Mouse (Mus musculus): ENCODE measurements around the gene Prss16. TPM values are rescaled to one million over a fixed set of nuclear protein-coding genes. Genes with fewer than 3 reads are reported as not detected.

Prss16 gene
- polyA plus RNA-seq, 1 experiment = 0.08 TPM

- peak; percentile 43; the same call in 1 of the 2 replicates for TF ChIP-seq POLR2A (IDR thresholded peaks at IDR 0.05; ENCODE audit: borderline replicate concordance, extremely low read depth, insufficient read depth, insufficient read length, poor library complexity, severe bottlenecking)
- DNase-seq (ENCODE audit: low read depth) = peak; percentile 100
Measured at GRCm38 (mm10) chr13:22042568-22043502, 33.3 kb upstream of the Prss16 start, which contains the start of the genes Hist1h2ag and Hist1h2bj. Gene Hist1h2ag (minus strand): TSS chr13:22042944. Gene Hist1h2bj (plus strand): TSS chr13:22043214.

GRCm38 (mm10) chr13:22041651-22042567 lies 32.4 kb upstream of the Prss16 start:
- DNase-seq (ENCODE audit: low read depth) = peak; percentile 67
- TF ChIP-seq POLR2A (IDR thresholded peaks at IDR 0.05; ENCODE audit: borderline replicate concordance, extremely low read depth, insufficient read depth, insufficient read length, poor library complexity, severe bottlenecking) (no peak), CTCF (IDR thresholded peaks at IDR 0.05; ENCODE audit: borderline replicate concordance, extremely low read depth, insufficient read depth, insufficient read length) (no peak)

GRCm38 (mm10) chr13:22041142-22041536 lies 31.6 kb upstream of the Prss16 start, which contains the start of gene Hist1h4i:
Gene Hist1h4i (minus strand): TSS chr13:22041362.
- peak; percentile 98 for DNase-seq (ENCODE audit: low read depth)
- peak; percentile 40; the same call in 1 of the 2 replicates for TF ChIP-seq POLR2A (IDR thresholded peaks at IDR 0.05; ENCODE audit: borderline replicate concordance, extremely low read depth, insufficient read depth, insufficient read length, poor library complexity, severe bottlenecking)

DNA sequence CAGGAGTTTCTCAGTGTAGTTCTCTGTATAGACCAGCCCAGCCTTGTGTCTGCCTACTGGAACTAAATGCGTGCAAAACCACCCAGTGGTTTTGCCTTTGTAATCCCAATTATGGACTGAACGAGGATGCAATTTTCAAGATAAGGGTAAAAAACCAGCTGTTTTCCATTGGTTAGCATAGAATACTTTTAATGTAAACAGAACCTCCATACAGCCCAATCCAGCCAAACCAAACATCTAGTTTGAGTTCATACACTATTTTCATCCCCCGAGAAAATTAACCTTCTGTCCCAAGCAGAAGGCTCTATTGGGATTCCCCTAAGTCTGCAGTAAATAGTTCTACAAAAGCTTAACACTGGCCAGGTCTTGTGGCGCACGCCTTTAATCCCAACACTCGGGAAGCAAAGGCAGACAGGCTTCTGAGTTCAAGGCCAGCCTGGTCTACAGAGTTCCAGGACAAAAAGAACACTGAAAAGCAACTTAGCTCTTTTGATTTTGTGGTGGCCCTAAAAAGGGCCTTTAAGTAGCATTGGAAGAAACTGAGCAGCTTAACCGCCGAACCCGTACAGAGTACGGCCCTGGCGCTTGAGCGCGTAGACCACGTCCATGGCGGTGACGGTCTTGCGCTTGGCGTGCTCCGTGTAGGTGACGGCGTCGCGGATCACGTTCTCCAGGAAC lies 31.1 kb upstream of the Prss16 start:
- DNase-seq (ENCODE audit: low read depth) = peak; percentile 58

GRCm38 (mm10) chr13:22039951-22040463 lies 30.5 kb upstream of the Prss16 start:
- TF ChIP-seq POLR2A (IDR thresholded peaks at IDR 0.05; ENCODE audit: borderline replicate concordance, extremely low read depth, insufficient read depth, insufficient read length, poor library complexity, severe bottlenecking) (no peak), CTCF (IDR thresholded peaks at IDR 0.05; ENCODE audit: borderline replicate concordance, extremely low read depth, insufficient read depth, insufficient read length) (no peak)
- no peak for DNase-seq (ENCODE audit: low read depth)

More for the DNA sequence above, 31.1 kb upstream of the Prss16 start:
- TF ChIP-seq CTCF (IDR thresholded peaks at IDR 0.05; ENCODE audit: borderline replicate concordance, extremely low read depth, insufficient read depth, insufficient read length) (no peak), POLR2A (IDR thresholded peaks at IDR 0.05; ENCODE audit: borderline replicate concordance, extremely low read depth, insufficient read depth, insufficient read length, poor library complexity, severe bottlenecking) (no peak)

DNA sequence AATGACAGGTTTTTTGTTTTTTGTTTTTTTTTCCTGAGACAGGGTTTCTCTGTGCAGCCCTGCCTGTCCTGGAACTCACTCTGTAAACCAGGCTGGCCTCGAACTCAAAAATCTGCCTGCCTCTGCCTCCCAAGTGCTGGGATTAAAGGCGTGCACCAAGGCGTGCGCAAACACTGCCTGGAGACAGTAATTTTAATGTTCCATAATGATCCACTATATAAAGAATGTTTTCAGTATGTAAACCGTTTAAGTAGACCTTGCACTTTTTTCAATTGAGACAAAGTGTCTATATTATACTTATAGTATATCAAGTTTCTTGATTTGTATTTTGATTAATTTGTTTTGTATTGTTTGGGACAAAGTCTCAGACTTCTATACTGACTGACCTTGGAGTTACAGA lies 29.8 kb upstream of the Prss16 start:
- no peak for DNase-seq (ENCODE audit: low read depth)
- no peak for TF ChIP-seq POLR2A (IDR thresholded peaks at IDR 0.05; ENCODE audit: borderline replicate concordance, extremely low read depth, insufficient read depth, insufficient read length, poor library complexity, severe bottlenecking)
- no peak for TF ChIP-seq CTCF (IDR thresholded peaks at IDR 0.05; ENCODE audit: borderline replicate concordance, extremely low read depth, insufficient read depth, insufficient read length)

DNA sequence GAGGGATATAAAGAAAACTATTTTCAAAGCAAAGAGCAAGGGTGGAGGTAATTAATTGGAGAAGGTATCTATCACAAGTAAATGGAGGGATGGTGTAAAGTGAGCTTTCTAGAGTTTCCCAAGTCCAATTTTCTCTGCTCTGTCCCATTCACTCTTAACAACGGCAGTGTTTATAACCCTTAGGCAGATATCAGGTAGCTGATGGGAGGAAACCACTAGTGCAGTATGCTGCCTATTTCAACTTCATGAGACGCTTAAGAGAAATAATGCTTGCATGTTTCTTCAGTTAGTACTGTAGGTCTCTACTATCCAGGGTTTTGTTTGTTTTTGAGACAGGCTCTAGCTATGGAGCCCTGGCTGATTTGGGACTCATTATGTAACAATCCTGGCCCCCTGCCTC lies 27.9 kb upstream of the Prss16 start:
- TF ChIP-seq CTCF (IDR thresholded peaks at IDR 0.05; ENCODE audit: borderline replicate concordance, extremely low read depth, insufficient read depth, insufficient read length) (no peak), POLR2A (IDR thresholded peaks at IDR 0.05; ENCODE audit: borderline replicate concordance, extremely low read depth, insufficient read depth, insufficient read length, poor library complexity, severe bottlenecking) (no peak)
- DNase-seq (ENCODE audit: low read depth) = no peak

GRCm38 (mm10) chr13:22036986-22037385 lies 27.4 kb upstream of the Prss16 start:
- no peak for TF ChIP-seq CTCF (IDR thresholded peaks at IDR 0.05; ENCODE audit: borderline replicate concordance, extremely low read depth, insufficient read depth, insufficient read length)
- no peak for TF ChIP-seq POLR2A (IDR thresholded peaks at IDR 0.05; ENCODE audit: borderline replicate concordance, extremely low read depth, insufficient read depth, insufficient read length, poor library complexity, severe bottlenecking)
- no peak for DNase-seq (ENCODE audit: low read depth)

DNA sequence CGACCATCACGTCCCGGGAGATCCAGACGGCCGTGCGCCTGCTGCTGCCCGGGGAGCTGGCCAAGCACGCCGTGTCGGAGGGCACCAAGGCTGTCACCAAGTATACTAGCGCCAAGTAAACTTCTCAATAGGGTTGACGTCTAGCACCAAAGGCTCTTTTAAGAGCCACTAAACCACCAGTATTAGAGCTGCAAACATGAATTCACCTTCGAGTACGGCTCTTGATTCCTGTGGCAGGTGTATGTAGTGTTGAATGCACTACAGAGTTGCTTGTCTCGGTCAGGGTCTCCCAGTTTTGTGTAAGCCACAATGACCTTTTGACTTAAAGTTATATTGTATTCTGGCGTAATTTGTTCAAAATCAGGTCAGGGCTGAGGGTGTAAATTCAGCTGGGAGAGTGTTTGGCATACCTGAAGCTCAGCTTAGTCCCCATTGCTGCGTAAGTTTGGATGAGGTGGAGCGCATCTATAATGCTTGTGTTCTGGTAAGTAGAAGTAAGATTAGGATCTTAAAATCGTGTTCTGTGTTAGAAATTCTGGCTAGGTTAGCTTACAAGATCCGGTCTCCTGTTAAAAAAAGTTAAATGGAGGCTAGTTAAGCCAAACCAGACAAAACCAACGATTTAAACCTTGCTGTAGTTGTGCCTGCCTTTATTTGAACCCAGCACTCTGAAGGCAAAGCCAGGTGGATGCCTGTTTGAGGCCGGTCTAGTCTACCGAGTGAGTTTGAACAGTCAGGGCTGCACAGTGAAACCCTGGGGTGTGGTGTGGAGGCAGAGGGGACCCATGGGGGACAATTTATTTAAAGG lies 26.8 kb upstream of the Prss16 start:
- TF ChIP-seq CTCF (IDR thresholded peaks at IDR 0.05; ENCODE audit: borderline replicate concordance, extremely low read depth, insufficient read depth, insufficient read length) (no peak), POLR2A (IDR thresholded peaks at IDR 0.05; ENCODE audit: borderline replicate concordance, extremely low read depth, insufficient read depth, insufficient read length, poor library complexity, severe bottlenecking) (no peak)
- peak; percentile 59 for DNase-seq (ENCODE audit: low read depth)

GRCm38 (mm10) chr13:22035267-22036148 lies 26.0 kb upstream of the Prss16 start, which contains the start of the genes Hist1h2ah and Hist1h2bk:
Gene Hist1h2ah (minus strand): TSS chr13:22035568.
Gene Hist1h2bk (plus strand): TSS chr13:22035870.
- DNase-seq (ENCODE audit: low read depth) = peak; percentile 99

All from brain, embryonic 14.5 days (tissue).